Mouse (Mus musculus): Measurements from ENCODE around the gene Mre11a.
A peak's percentile ranks its signal among the peaks of the same experiment; 100 is the strongest.

The Mre11a gene

GRCm38 (mm10) chr9:14784039-14785002 lies at the start of gene Mre11a, which contains the start of gene Ankrd49:
Gene Mre11a, plus strand, starts transcription at chr9:14784654.
Gene Ankrd49, minus strand, starts transcription at chr9:14784856.
- peak; percentile 98 for DNase-seq (ENCODE audit: low spot score)

- DNase-seq (ENCODE audit: low spot score) = no peak
These were observed 44.8 kb upstream of the Mre11a start for GRCm38 (mm10) chr9:14739498-14740150.

GRCm38 (mm10) chr9:14740151-14740924 lies 44.1 kb upstream of the Mre11a start, which contains the start of gene Piwil4:
Gene Piwil4, minus strand, starts transcription at chr9:14740733.
- DNase-seq (ENCODE audit: low spot score) = no peak

DNA sequence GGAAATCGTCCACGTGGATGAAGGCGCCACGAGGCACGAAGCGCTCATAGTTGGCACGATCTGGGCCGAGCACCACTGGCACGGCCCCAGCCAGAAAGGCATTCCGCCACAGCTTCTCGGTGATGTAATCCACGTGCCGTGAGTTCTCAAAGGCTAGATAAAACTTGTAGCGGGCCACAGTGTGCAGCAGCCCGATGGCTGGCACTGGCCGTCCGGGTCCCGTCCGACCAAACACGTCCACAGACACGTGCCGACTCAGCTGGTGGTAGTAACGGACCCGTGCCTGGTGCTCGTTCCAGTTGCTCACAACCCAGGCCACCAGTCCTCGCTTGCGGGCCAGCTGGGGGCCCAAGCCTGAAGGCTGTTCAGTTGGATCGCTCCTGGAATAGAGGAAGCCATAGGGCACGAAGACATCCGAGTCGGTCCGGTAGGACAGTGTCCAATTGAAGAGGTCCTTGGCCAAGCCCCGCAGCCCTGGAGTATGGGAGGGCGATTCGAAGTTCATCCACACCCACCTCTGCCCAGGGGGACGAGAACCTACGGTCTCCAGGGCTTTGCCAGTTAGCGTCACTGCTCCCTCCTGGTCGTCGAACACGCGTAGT lies 33.5 kb upstream of the Mre11a start:
- no peak for DNase-seq (ENCODE audit: low spot score)

- peak; percentile 43 for DNase-seq (ENCODE audit: low spot score)
These were observed 32.9 kb upstream of the Mre11a start for GRCm38 (mm10) chr9:14751503-14752000.

- DNase-seq (ENCODE audit: low spot score) = peak; percentile 63
These were observed 32.4 kb upstream of the Mre11a start, which contains the start of gene Fut4 for GRCm38 (mm10) chr9:14752001-14752522. Gene Fut4, minus strand, starts transcription at chr9:14752393.

- DNase-seq (ENCODE audit: low spot score) = no peak
These were observed 30.5 kb upstream of the Mre11a start for GRCm38 (mm10) chr9:14753947-14754346.

DNA sequence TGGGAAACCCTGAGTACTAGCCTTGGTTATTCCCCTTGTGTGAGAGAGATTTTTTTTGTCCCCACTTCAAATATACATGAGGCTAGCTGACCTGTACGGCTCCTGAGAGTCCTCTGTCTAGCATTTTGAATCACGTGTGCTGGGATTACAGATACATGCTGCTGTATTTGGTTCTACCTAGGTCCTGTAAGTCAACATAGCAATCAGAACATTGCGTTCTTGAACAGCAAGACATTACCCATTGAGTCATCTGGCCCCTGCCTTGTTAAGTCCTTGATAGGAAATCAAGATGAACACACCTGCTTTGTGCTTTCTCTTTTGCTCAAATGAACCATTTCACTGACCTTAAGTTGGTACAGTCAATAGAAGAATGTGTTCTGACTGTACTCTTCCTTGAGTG lies 30.0 kb upstream of the Mre11a start:
- no peak for DNase-seq (ENCODE audit: low spot score)

DNA sequence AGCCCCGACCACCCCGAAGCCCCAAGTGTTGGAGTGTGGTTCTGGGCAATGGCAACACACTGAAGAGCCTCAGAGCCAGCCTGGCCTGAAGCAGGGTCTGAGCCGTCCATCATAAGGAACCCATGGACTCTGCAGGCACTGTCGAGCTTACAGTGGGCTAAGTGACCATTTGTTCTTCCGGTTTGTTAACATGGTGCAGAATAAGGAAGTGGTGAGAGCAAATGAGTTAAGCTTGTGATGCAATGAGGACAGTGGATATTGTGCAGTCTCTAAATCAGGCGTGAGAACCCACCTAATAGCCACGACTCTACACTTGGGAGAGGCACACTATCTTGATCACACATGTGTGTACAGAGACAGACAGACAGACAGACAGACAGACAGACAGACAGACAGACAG lies 25.9 kb upstream of the Mre11a start:
- no peak for DNase-seq (ENCODE audit: low spot score)

DNA sequence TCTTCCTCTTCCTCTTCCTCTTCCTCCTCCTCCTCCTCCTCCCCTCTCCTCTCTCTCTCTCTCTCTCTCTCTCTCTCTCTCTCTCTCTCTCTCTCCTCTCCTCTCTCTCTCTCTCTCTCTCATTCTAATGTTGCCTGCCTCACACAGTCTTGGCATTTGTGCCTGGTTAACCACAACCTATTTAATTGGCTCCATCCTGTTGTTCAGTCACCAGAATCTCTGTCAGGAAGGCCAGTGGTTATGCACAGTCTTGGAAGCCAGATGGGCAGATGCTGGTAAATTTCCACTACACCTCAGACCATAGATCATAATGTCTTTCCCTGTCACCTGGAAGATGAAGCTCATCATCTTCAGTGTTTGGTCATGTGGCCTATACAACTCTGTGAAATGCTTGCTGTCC lies 25.2 kb upstream of the Mre11a start:
- no peak for DNase-seq (ENCODE audit: low spot score)

DNA sequence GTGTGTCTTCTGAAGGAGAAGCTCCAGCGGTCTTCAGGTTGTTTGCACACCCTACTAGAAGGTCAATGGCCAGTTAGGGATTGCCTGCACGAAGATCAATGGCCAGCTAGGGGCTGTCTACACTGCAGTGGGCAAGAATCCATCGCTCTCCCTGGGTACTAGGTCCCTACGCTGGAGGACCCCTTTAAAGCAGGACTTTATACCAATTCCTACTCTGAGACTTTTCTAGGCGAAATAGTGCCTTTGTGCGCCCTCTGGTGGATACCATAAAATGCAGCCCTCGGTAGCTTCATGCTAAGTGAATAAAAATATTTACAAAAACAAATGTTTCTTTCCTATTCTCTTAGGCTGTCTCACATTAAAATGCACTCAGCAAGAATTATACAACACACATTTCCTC lies 19.7 kb upstream of the Mre11a start:
- DNase-seq (ENCODE audit: low spot score) = peak; percentile 82

- DNase-seq (ENCODE audit: low spot score) = no peak
These were observed 14.6 kb upstream of the Mre11a start for GRCm38 (mm10) chr9:14769811-14770210.

DNA sequence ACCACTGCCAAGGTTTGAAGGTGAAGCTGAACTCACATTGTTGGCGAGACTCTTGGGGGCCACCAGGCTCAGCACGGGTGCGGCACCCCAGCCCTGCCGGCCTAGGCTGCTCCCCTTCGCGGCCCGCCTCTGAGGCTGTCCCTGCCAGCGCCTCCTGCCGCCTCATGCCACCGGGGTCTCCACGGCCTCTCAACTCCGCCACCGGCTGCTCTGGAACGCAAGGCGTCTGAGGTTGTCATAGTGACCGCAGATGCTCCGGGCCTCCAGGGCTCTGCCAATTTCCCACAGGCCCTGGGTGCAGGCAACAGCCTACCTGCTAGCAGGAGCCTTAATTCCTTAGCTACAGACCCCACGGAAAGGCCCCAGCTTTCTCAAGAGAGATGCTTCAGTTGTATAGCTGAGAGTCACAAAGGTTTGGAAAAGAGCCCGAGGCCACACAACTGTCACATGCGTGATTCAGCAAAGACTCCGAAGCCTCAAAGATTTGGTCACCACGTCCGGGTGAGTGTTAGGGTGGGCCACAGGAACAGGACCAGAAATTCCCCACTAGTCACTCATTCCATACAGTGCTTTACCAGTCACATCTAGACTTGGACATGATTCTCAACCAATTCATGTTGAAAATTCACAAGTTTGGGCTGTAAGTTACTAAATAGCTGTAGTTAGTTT lies 13.5 kb upstream of the Mre11a start, which contains the start of gene 1700012B09Rik:
TSS of gene 1700012B09Rik (minus strand) at position 228 of the 669 bp plus-strand sequence.
- DNase-seq (ENCODE audit: low spot score) = peak; percentile 57

- no peak for DNase-seq (ENCODE audit: low spot score)
These were observed 12.4 kb upstream of the Mre11a start for GRCm38 (mm10) chr9:14772074-14772473.

DNA sequence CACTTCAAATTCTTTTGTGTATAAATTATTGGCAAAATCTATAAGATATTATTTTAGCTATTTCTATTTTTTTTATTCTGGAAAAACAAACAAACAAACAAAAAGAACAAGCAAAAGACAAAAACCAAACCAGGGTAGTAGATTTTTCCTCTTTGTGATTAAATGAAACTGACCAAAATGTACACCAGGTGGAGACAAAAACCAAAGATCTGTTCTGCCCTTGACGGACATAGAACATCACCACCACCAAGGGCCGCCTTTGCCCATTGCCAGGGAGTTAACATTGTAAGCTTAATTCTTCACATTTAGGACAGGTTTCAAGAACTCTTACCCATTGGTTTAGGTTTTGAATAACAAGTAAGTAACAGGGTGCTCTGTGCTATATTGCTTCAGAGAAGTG lies 10.6 kb upstream of the Mre11a start:
- peak; percentile 47 for DNase-seq (ENCODE audit: low spot score)

DNA sequence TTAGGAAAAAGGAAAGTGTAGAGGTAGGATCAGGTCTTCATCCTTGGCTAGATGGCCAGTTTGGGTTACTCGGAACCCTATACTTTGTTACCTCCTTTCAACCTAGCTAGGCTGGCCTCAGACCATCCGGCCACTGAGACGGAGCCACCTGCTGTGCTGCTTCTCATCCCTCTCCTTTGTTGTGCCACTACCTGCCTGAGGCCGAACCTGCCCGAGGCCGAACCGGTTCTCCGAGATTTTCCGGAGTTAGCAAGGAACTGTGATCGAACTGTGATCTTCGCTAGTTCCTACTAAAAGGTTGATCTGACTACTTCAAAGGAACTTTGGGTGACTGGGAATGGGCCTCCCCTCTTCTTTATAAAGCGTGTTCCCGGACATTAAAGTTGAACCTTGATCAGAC lies 6.1 kb upstream of the Mre11a start:
- DNase-seq (ENCODE audit: low spot score) = no peak

GRCm38 (mm10) chr9:14787356-14787755 lies 2.9 kb downstream of the Mre11a start:
- DNase-seq (ENCODE audit: low spot score) = no peak

DNA sequence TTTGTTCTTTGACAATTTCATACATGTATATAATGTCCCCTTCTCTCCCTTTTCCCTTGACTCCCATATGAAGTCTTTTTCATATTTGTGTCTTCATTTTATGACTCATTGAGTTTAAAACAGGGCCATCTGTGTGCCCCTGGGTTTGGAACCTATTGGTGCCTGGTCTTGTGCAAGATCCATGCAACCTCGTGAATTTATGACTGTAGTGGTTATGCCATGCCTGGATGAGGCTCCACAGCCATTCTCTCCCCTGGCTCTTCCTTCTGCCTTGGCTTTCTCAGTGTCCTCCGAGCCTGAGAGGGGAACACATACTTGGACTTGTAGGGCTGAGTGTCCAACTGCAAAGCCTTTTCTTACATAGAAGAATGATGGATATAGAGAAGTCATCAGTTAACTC lies 21.3 kb downstream of the Mre11a start:
- DNase-seq (ENCODE audit: low spot score) = no peak

GRCm38 (mm10) chr9:14806786-14807185 lies 22.3 kb downstream of the Mre11a start:
- DNase-seq (ENCODE audit: low spot score) = no peak

DNA sequence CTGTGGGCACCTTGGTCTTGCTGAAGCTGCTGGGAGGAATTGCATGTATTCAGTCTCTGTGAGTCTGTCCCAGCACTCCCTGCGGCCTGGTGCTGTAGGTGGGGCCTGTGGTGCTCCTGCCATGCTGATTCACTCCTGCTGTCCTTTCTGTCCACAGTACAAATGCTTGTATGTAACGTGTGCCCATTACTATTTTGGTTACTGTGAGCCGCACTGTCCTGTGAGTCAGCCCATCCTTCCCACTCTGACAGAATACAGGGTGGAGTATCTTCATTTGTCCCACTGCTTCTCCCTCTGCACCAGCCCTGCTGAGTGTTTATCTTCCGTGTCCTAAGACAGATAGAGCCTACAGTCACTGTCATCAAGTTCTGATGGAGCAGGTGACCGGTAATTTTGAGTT lies 25.7 kb downstream of the Mre11a start:
- no peak for DNase-seq (ENCODE audit: low spot score)

- no peak for DNase-seq (ENCODE audit: low spot score)
These were observed 36.9 kb downstream of the Mre11a start for GRCm38 (mm10) chr9:14821396-14821795.

Measured in retina, embryonic 14.5 days (tissue).